ENCODE assay signal across 8 mouse cellular contexts in genomic region chr11:77077331-77077730, GRCm38 (mm10). TPM values are rescaled to one million over a fixed set of nuclear protein-coding genes. Genes with fewer than 3 reads are reported as not detected.
A peak's percentile ranks its signal among the peaks of the same experiment; 100 is the strongest.
DNase-seq lines count a peak whose midpoint lies in the region; ATAC-seq and TF ChIP-seq lines count a peak whose summit lies in the region.
"Not testable (repeated sequence)": the region's sequence is repeated elsewhere in the genome, so short reads cannot be mapped to it uniquely, and the experiment has no call there.

No protein-coding gene starts in this region.

- H3K27ac ChIP-seq in cerebellum, adult 2 months (ENCODE audit: insufficient read depth, low read length); forebrain, embryonic 12.5 days; heart, embryonic 14.5 days (replicated peaks in 1 of 2; ENCODE audit: control insufficient read depth in 1 of 2, insufficient read depth in 1 of 2, low read depth in 2 of 2, low read length in 2 of 2); intestine, embryonic 15.5 days; limb, embryonic 13.5 days: not testable (repeated sequence)
- H3K27ac ChIP-seq in lung, embryonic 15.5 days: peak overlapping the region; percentile 74; the same call in 1 of the 2 replicates
- peak overlapping the region; percentile 94; the same call in 1 of the 2 replicates for H3K27ac ChIP-seq in testis, adult 2 months (ENCODE audit: control insufficient read depth, insufficient read depth, low read depth, low read length)

- not testable (repeated sequence) for DNase-seq in cerebellum, adult 2 months

- not testable (repeated sequence) for H3K9me3 ChIP-seq in forebrain, embryonic 12.5 days; heart, embryonic 14.5 days (ENCODE audit: control insufficient read depth, low read length); intestine, embryonic 15.5 days; limb, embryonic 13.5 days; lung, embryonic 15.5 days

- peaks cover 31% of the 10 kb centered on the region for H3K36me3 ChIP-seq in forebrain, embryonic 12.5 days (replicated peaks)
- H3K36me3 ChIP-seq in heart, embryonic 14.5 days (ENCODE audit: control insufficient read depth, insufficient read depth, low read length): peaks cover 39% of the 10 kb centered on the region
- not testable (repeated sequence) for H3K36me3 ChIP-seq in intestine, embryonic 15.5 days; myocyte (ENCODE audit: control insufficient read depth, insufficient read depth); testis, adult 2 months (ENCODE audit: control insufficient read depth, insufficient read depth, low read length)
- H3K36me3 ChIP-seq in limb, embryonic 13.5 days: peaks cover 26% of the 10 kb centered on the region
- peaks cover 27% of the 10 kb centered on the region for H3K36me3 ChIP-seq in lung, embryonic 15.5 days

- H3K79me2 ChIP-seq in myocyte (ENCODE audit: control insufficient read depth, insufficient read depth): peaks cover 42% of the 10 kb centered on the region

- ATAC-seq in forebrain, embryonic 12.5 days (ENCODE audit: low FRiP score); heart, embryonic 14.5 days (ENCODE audit: insufficient number of reproducible peaks, insufficient read depth, low FRiP score, low read depth); intestine, embryonic 15.5 days; limb, embryonic 13.5 days (ENCODE audit: low FRiP score, low read depth); lung, embryonic 15.5 days (ENCODE audit: borderline replicate concordance, extremely low read depth, low FRiP score, low TSS enrichment): not testable (repeated sequence)

- peak overlapping the region; percentile 88 for H3K9ac ChIP-seq in forebrain, embryonic 12.5 days
- peak overlapping the region; percentile 92 for H3K9ac ChIP-seq in heart, embryonic 14.5 days (ENCODE audit: low read length)
- peak overlapping the region; percentile 71 for H3K9ac ChIP-seq in intestine, embryonic 15.5 days
- peak overlapping the region; percentile 89 for H3K9ac ChIP-seq in limb, embryonic 13.5 days
- H3K9ac ChIP-seq in lung, embryonic 15.5 days: peak overlapping the region; percentile 63

- not testable (repeated sequence) for TF ChIP-seq CTCF in cerebellum, adult 2 months (IDR thresholded peaks at IDR 0.05; ENCODE audit: borderline replicate concordance, insufficient read depth, low read depth, low read length); testis, adult 2 months (IDR thresholded peaks at IDR 0.05; ENCODE audit: control insufficient read depth, insufficient read depth, insufficient replicate concordance, low read depth, low read length)

- not testable (repeated sequence) for TF ChIP-seq POLR2A in cerebellum, adult 2 months (IDR thresholded peaks at IDR 0.05; ENCODE audit: borderline replicate concordance, insufficient read depth, low read length); myocyte (IDR thresholded peaks at IDR 0.05; ENCODE audit: insufficient read length, low read depth); testis, adult 2 months (IDR thresholded peaks at IDR 0.05; ENCODE audit: control insufficient read depth, low read depth, low read length)

- peak overlapping the region; percentile 75 for H3K4me2 ChIP-seq in forebrain, embryonic 12.5 days
- H3K4me2 ChIP-seq in heart, embryonic 14.5 days (ENCODE audit: low read length): peak overlapping the region; percentile 77
- peak overlapping the region; percentile 84 for H3K4me2 ChIP-seq in intestine, embryonic 15.5 days (replicated peaks)
- peak overlapping the region; percentile 92 for H3K4me2 ChIP-seq in limb, embryonic 13.5 days (replicated peaks)
- peak overlapping the region; percentile 88 for H3K4me2 ChIP-seq in lung, embryonic 15.5 days
- peak overlapping the region; percentile 92 for H3K4me2 ChIP-seq in myocyte (ENCODE audit: low read depth)

- 42% methylated on average over 4 of the region's 4 CpGs for WGBS in cerebellum, adult 2 months
- WGBS in forebrain, embryonic 12.5 days: 60% methylated on average over 4 of the region's 4 CpGs
- WGBS in heart, embryonic 14.5 days: 73% methylated on average over 4 of the region's 4 CpGs
- 55% methylated on average over 4 of the region's 4 CpGs for WGBS in intestine, embryonic 15.5 days
- 60% methylated on average over 4 of the region's 4 CpGs for WGBS in limb, embryonic 13.5 days
- WGBS in lung, embryonic 15.5 days: 34% methylated on average over 4 of the region's 4 CpGs

- not testable (repeated sequence) for H3K4me1 ChIP-seq in cerebellum, adult 2 months (ENCODE audit: control insufficient read depth, insufficient read depth, low read length); forebrain, embryonic 12.5 days; heart, embryonic 14.5 days (ENCODE audit: control insufficient read depth in 2 of 2, insufficient read depth in 2 of 2, low read length in 2 of 2); intestine, embryonic 15.5 days (replicated peaks); limb, embryonic 13.5 days; lung, embryonic 15.5 days; testis, adult 2 months (ENCODE audit: control insufficient read depth, insufficient read depth, low read length)

- H3K4me3 ChIP-seq in cerebellum, adult 2 months (replicated peaks; ENCODE audit: insufficient read depth, low read depth, low read length): peak overlapping the region; percentile 82
- H3K4me3 ChIP-seq in forebrain, embryonic 12.5 days (replicated peaks): peak overlapping the region; percentile 79
- H3K4me3 ChIP-seq in heart, embryonic 14.5 days (ENCODE audit: control insufficient read depth in 1 of 2, insufficient read depth in 1 of 2, low read depth in 1 of 2, low read length in 2 of 2): peak overlapping the region; percentile 74 to 89
- H3K4me3 ChIP-seq in intestine, embryonic 15.5 days (replicated peaks): peak overlapping the region; percentile 80
- H3K4me3 ChIP-seq in limb, embryonic 13.5 days: peak overlapping the region; percentile 88
- H3K4me3 ChIP-seq in lung, embryonic 15.5 days: peak overlapping the region; percentile 77
- peak overlapping the region; percentile 99 for H3K4me3 ChIP-seq in myocyte
- H3K4me3 ChIP-seq in testis, adult 2 months (ENCODE audit: control insufficient read depth, low read depth, low read length): peak overlapping the region; percentile 88

- not testable (repeated sequence) for H3K27me3 ChIP-seq in cerebellum, adult 2 months (ENCODE audit: control insufficient read depth, insufficient read depth, low read length); heart, embryonic 14.5 days (ENCODE audit: control insufficient read depth, insufficient read depth, low read length); intestine, embryonic 15.5 days (replicated peaks); limb, embryonic 13.5 days; lung, embryonic 15.5 days; myocyte (ENCODE audit: control insufficient read depth, insufficient read depth, insufficient read length); testis, adult 2 months (ENCODE audit: control insufficient read depth, insufficient read depth, low read length)
- H3K27me3 ChIP-seq in forebrain, embryonic 12.5 days: peaks cover 19% of the 10 kb centered on the region

- peak overlapping the region; percentile 15 for H3ac ChIP-seq in myocyte (ENCODE audit: control insufficient read depth, insufficient read length)

RNA-seq across cellular contexts. Expression of gene Nsrp1, which starts 0.9 kb away (rescaled TPM):
- 11.1 and 11.8 TPM in 2 replicates for polyA plus RNA-seq in cerebellum, adult 2 months (2012; rRNA removed)
- 75.6 and 79.9 TPM in 2 replicates for polyA plus RNA-seq in forebrain, embryonic 12.5 days (2016; fragmentation: Nextera tagmentation; extraction: Ambion mirVana)
- polyA plus RNA-seq in heart, embryonic 14.5 days (2014; fragmentation: Nextera tagmentation; extraction: Ambion mirVana): 44.6 and 48.0 TPM in 2 replicates
- 46.3 and 60.7 TPM in 2 replicates for polyA plus RNA-seq in intestine, embryonic 15.5 days (2015; fragmentation: Nextera tagmentation; extraction: Ambion mirVana)
- 79.3 and 92.7 TPM in 2 replicates for polyA plus RNA-seq in limb, embryonic 13.5 days (2015; fragmentation: Nextera tagmentation; extraction: Ambion mirVana)
- polyA plus RNA-seq in lung, embryonic 15.5 days (2015; fragmentation: Nextera tagmentation; extraction: Ambion mirVana): 52.8 and 53.6 TPM in 2 replicates
- polyA plus RNA-seq in myocyte (2012; fragmentation: generic; extraction: Trizol): 2.9 TPM
- 3.4 and 4.9 TPM in 2 replicates for polyA plus RNA-seq in testis, adult 2 months (2012; rRNA removed)
